Mouse (Mus musculus) midbrain, postnatal 0 days (tissue): ENCODE data around the gene Olfr549. TPM values are rescaled to one million over a fixed set of nuclear protein-coding genes. Genes with fewer than 3 reads are reported as not detected.

Source experiments
- ATAC-seq: fragments of 200-750 bp; cut with Nextera tagmentation; 2 replicates; pipeline ENCODE4 v1.8.0; 2017; ENCODE audit warnings: moderate number of reproducible peaks, mild to moderate bottlenecking, moderate TSS enrichment, moderate library complexity; ENCODE audit not compliant: low FRiP score
- DNase-seq: peaks from one replicate; pipeline ENCODE4 v3.0.0-alpha.2; 2015; ENCODE audit warnings: low spot score
- H3K27ac ChIP-seq: fragments of 300-500 bp; sonication (generic); 2 replicates; pipeline ENCODE4 v1.5.1; 2014; ENCODE audit warnings: low read depth, mild to moderate bottlenecking, low read length, mixed read lengths
- H3K27me3 ChIP-seq: fragments of 300-500 bp; sonication (generic); 2 replicates; pipeline ENCODE4 v1.6.1; 2014; ENCODE audit warnings: low read length, control low read depth, mixed read lengths; ENCODE audit not compliant: insufficient read depth
- H3K36me3 ChIP-seq: fragments of 300-500 bp; sonication (generic); 2 replicates; pipeline ENCODE4 v1.6.1; 2014; ENCODE audit warnings: low read length, control low read depth, mixed read lengths; ENCODE audit not compliant: insufficient read depth
- H3K4me1 ChIP-seq: fragments of 300-500 bp; sonication (generic); 2 replicates; pipeline ENCODE4 v1.6.1; 2014; ENCODE audit warnings: mild to moderate bottlenecking, control low read depth, antibody characterized with exemption, low read length, mixed read lengths; ENCODE audit not compliant: insufficient read depth
- H3K4me2 ChIP-seq: fragments of 300-500 bp; sonication (generic); 2 replicates; pipeline ENCODE4 v1.6.1; 2014; ENCODE audit warnings: low read depth, mild to moderate bottlenecking, low read length, mixed read lengths; ENCODE audit not compliant: poor library complexity, severe bottlenecking
- H3K4me3 ChIP-seq: fragments of 300-500 bp; sonication (generic); 2 replicates; pipeline ENCODE4 v1.5.1; 2014; ENCODE audit warnings: low read depth, mild to moderate bottlenecking, low read length, moderate library complexity
- H3K9ac ChIP-seq: fragments of 300-500 bp; sonication (generic); replicated peaks from 2 replicates; pipeline ENCODE4 v1.6.1; 2014; ENCODE audit warnings: mild to moderate bottlenecking, low read length, moderate library complexity, mixed read lengths; ENCODE audit not compliant: poor library complexity, severe bottlenecking
- H3K9me3 ChIP-seq: fragments of 300-500 bp; sonication (generic); 2 replicates; pipeline ENCODE4 v1.6.1; 2016; ENCODE audit warnings: low read length, control low read depth
- CTCF ChIP-seq: IDR thresholded peaks from 2 replicates; pipeline ENCODE4 v1.5.1; 2016; ENCODE audit warnings: antibody characterized with exemption, mild to moderate bottlenecking
- WGBS: fragments of 180-500 bp; shearing (Covaris S2); extraction: QIAGEN DNeasy Blood & Tissue Kit; methylation state at CpG from one replicate; pipeline ENCODE4 v1.1.7; 2014; 5-methylcytosine and 5-hydroxymethylcytosine counted together
- polyA plus RNA-seq: library from polyadenylated mRNA; unstranded; fragments of >200 nt; fragmentation: Nextera tagmentation; extraction: Ambion mirVana; gene quantifications from 2 replicates; pipeline ENCODE4 v1.2.1, GENCODE M21; 2015
- total RNA-seq: library from RNA; depleted of rRNA; stranded (reverse); fragments of >200 nt; gene quantifications from 2 replicates; pipeline ENCODE4 v1.2.3, GENCODE M21; 2014

Olfr549 gene
- total and polyA plus RNA-seq, 2 experiments from 2014 or later = not detected

GRCm38 (mm10) chr7:102534449-102534848, 15.2 kb upstream of the Olfr549 start, which contains the start of gene Olfr547:
Gene Olfr547, plus strand, starts transcription at chr7:102534749.
- H3K4me3 ChIP-seq = no peak within 1 kb of the TSS
- no peak within 1 kb of the TSS for H3K9ac ChIP-seq
- no peak for TF ChIP-seq CTCF
- WGBS = 84% methylated on average over 1 of the region's 1 CpGs
- no peak within 1 kb of the TSS for H3K4me2 ChIP-seq
- H3K27me3 ChIP-seq = no peaks in the 10 kb centered on the region
- DNase-seq (no peak), ATAC-seq (no peak)
- H3K9me3 ChIP-seq = no peaks in the 10 kb centered on the region
- no peaks in the 10 kb centered on the region for H3K4me1 ChIP-seq
- H3K36me3 ChIP-seq = no peaks in the 10 kb centered on the region
- H3K27ac ChIP-seq = no peak within 1 kb of the TSS

- Histone ChIP-seq H3K27ac (no peak within 1 kb of the TSS), H3K4me1 (no peaks in the 10 kb centered on the region), H3K4me2 (no peak within 1 kb of the TSS), H3K36me3 (no peaks in the 10 kb centered on the region), H3K27me3 (no peaks in the 10 kb centered on the region), H3K9me3 (no peaks in the 10 kb centered on the region), H3K4me3 (no peak within 1 kb of the TSS), H3K9ac (no peak within 1 kb of the TSS)
- WGBS = 87% methylated on average over 2 of the region's 2 CpGs
- ATAC-seq (no peak), DNase-seq (no peak)
- no peak for TF ChIP-seq CTCF
Observed at GRCm38 (mm10) chr7:102540596-102540995, 9.1 kb upstream of the Olfr549 start, which contains the start of gene Olfr548-ps1. Gene Olfr548-ps1, plus strand, starts transcription at chr7:102540896.

DNA sequence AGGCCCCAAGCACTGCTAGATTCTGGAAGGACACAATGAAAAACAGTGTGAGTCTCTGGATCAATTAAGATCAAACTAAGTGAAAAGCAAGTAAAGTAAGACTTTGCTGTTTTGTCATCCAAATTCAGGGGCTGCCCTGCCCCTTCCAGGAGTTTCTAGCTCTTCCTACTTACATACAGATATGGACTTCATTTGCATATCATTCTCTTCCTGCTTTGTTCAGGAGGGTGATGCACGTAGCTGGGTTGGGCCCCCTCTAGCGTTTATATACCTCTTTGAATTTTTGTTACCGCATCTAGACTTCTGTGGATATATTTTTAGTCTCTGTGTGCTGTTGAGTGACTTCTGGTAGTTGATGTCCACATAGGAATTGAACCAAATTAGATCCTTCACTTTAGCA, 8.4 kb upstream of the Olfr549 start:
- no peak overlapping the region for H3K4me2 ChIP-seq
- no peak overlapping the region for H3K27ac ChIP-seq
- WGBS = 62% methylated on average over 3 of the region's 3 CpGs
- no peaks in the 10 kb centered on the region for H3K4me1 ChIP-seq
- no peaks in the 10 kb centered on the region for H3K27me3 ChIP-seq
- H3K9me3 ChIP-seq = no peaks in the 10 kb centered on the region
- ATAC-seq (no peak), DNase-seq (no peak)
- H3K9ac ChIP-seq = no peak overlapping the region
- no peak overlapping the region for H3K4me3 ChIP-seq
- no peaks in the 10 kb centered on the region for H3K36me3 ChIP-seq
- no peak for TF ChIP-seq CTCF

- H3K9me3 ChIP-seq = no peaks in the 10 kb centered on the region
- 82% methylated on average over 3 of the region's 3 CpGs for WGBS
Observed at GRCm38 (mm10) chr7:102553279-102553678, 3.6 kb downstream of the Olfr549 start.

DNA sequence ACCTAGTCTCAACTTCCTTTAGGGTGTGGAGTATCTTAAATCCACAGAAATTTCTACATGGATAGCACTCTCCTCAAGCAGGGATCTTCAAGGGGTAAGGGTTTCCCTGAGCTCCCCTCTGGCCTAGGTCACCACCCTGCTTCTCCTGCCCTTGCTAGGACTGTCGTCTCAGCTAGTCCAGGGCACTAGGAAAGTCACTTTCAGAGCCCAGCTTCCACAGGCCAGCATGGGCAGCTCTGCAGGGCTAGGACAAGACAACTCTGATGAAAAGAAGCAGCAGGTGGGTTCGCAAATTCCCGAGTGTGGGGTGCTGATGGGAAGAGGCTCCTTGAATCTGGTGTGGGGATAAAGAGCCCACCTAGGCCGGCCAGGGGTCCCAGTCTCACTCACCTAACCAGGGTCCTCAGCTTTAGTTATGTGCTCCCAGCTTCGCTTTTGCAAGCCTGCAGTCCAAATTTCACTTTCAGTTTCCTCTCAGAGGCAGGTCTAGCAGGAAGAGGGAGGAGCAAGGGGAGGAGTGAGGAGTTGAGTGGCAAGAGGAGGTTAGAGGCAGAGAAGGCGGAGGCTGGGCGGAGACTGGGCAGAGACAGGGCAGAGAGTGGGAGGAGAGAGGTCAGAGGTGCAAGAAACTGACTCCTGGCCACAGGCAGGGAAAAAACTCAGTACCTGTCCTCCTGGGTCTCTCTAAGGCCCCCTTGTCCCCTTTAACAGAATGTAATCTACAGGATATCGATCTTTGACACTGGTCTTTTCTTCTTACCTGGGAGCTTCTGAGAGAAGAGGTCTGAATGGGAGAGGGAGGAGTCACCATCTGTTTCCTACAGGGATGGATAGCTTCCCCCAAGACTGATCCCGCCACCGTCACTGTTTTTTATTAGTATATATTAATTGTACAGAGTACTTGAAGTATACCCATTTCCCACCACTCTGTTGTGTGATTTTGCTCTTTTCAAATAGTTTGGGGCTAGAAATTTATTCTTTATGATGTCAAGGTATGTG, 15.6 kb downstream of the Olfr549 start, which contains the start of gene Trim21:
Gene Trim21 (minus strand): TSS at position 488 of the 999 bp plus-strand sequence.
- H3K9ac ChIP-seq = no peak within 1 kb of the TSS
- TF ChIP-seq CTCF = no peak
- H3K27ac ChIP-seq = no peak within 1 kb of the TSS
- H3K4me1 ChIP-seq = no peaks in the 10 kb centered on the region
- H3K4me3 ChIP-seq = peak within 1 kb of the TSS; percentile 29
- no peaks in the 10 kb centered on the region for H3K36me3 ChIP-seq
- WGBS = 21% methylated on average over 10 of the region's 10 CpGs
- H3K27me3 ChIP-seq = no peaks in the 10 kb centered on the region
- peak; percentile 66; the same call in 1 of the 2 replicates for ATAC-seq
- DNase-seq = peak; percentile 30
- H3K9me3 ChIP-seq = no peaks in the 10 kb centered on the region
- peak within 1 kb of the TSS; percentile 38 for H3K4me2 ChIP-seq

More at GRCm38 (mm10) chr7:102553279-102553678, 3.6 kb downstream of the Olfr549 start:
- H3K4me1 ChIP-seq = no peaks in the 10 kb centered on the region
- no peak for ATAC-seq
- H3K4me3 ChIP-seq = no peak overlapping the region
- H3K27ac ChIP-seq = no peak overlapping the region
- TF ChIP-seq CTCF = no peak
- H3K27me3 ChIP-seq = no peaks in the 10 kb centered on the region
- DNase-seq = no peak
- H3K4me2 ChIP-seq = no peak overlapping the region
- H3K36me3 ChIP-seq = no peaks in the 10 kb centered on the region
- no peak overlapping the region for H3K9ac ChIP-seq

GRCm38 (mm10) chr7:102566219-102566618, 16.5 kb downstream of the Olfr549 start:
- Histone ChIP-seq H3K36me3 (no peaks in the 10 kb centered on the region), H3K27ac (no peak overlapping the region), H3K4me3 (no peak overlapping the region), H3K9me3 (no peaks in the 10 kb centered on the region), H3K9ac (no peak overlapping the region), H3K4me1 (no peaks in the 10 kb centered on the region), H3K4me2 (no peak overlapping the region), H3K27me3 (no peaks in the 10 kb centered on the region)
- 93% methylated on average over 4 of the region's 4 CpGs for WGBS
- DNase-seq = no peak
- peak; percentile 28; the same call in 1 of the 2 replicates for TF ChIP-seq CTCF
- ATAC-seq = no peak
